13 mouse cellular contexts compared by ENCODE assay signal in genomic region chr12:92379130-92379529, GRCm38 (mm10).
DNase-seq lines count a peak whose midpoint lies in the region; ATAC-seq lines count a peak whose summit lies in the region.
"Had no signal": no experiment of that assay in that cellular context is flagged by ENCODE, and none has a peak within 500 bp of the region (broad histone marks: within the 10 kb centered on the region; RNA-seq: fewer than 3 reads in every experiment).

No protein-coding gene starts in this region.

- H3K4me3 ChIP-seq in forebrain, embryonic 13.5 days, result no peak overlapping the region
- H3K4me3 ChIP-seq in forebrain, embryonic 11.5 days (ENCODE audit: low read depth, low read length), result no peak overlapping the region
- H3K4me3 ChIP-seq in hindbrain, embryonic 13.5 days, result no peak overlapping the region

- DNase-seq in forebrain, embryonic 11.5 days (ENCODE audit: low spot score), result no peak
- peak; percentile 4 for DNase-seq in left cerebral cortex, adult 11 months (ENCODE audit: low spot score)
- no peak for DNase-seq in left cerebral cortex, postnatal 4 days
- peak; percentile 27 for DNase-seq in retina, embryonic 14.5 days (ENCODE audit: low spot score)
- DNase-seq in retina, postnatal 1 day, result no peak
- DNase-seq in B cell, adult 2 months, result no peak
- DNase-seq: cerebellum, postnatal 14 days; heart, postnatal 4 days; right cerebral cortex, postnatal 25 days; thymus, postnatal 14 days had no signal

- H3K27ac ChIP-seq in forebrain, embryonic 13.5 days, result no peak overlapping the region
- H3K27ac ChIP-seq in forebrain, embryonic 11.5 days (ENCODE audit: low read depth, low read length), result no peak overlapping the region
- H3K27ac ChIP-seq in hindbrain, embryonic 13.5 days, result no peak overlapping the region

- no peaks in the 10 kb centered on the region for H3K27me3 ChIP-seq in forebrain, embryonic 13.5 days
- no peaks in the 10 kb centered on the region for H3K27me3 ChIP-seq in forebrain, embryonic 11.5 days (ENCODE audit: control insufficient read depth, insufficient read depth, low read length)
- H3K27me3 ChIP-seq in hindbrain, embryonic 13.5 days, result no peaks in the 10 kb centered on the region

- no peaks in the 10 kb centered on the region for H3K9me3 ChIP-seq in forebrain, embryonic 13.5 days (replicated peaks)
- no peaks in the 10 kb centered on the region for H3K9me3 ChIP-seq in forebrain, embryonic 11.5 days (ENCODE audit: control insufficient read depth, low read length)
- H3K9me3 ChIP-seq in hindbrain, embryonic 13.5 days, result no peaks in the 10 kb centered on the region

- 59% methylated on average over 3 of the region's 3 CpGs for WGBS in forebrain, embryonic 13.5 days
- WGBS in forebrain, embryonic 11.5 days, result 72% methylated on average over 3 of the region's 3 CpGs
- WGBS in hindbrain, embryonic 13.5 days, result 60% methylated on average over 3 of the region's 3 CpGs

- H3K4me1 ChIP-seq in forebrain, embryonic 13.5 days, result no peaks in the 10 kb centered on the region
- 0 out of 2 replicates have a peak, but pooled peaks cover 1% of the 10 kb centered on the region for H3K4me1 ChIP-seq in forebrain, embryonic 11.5 days (replicated peaks; ENCODE audit: control insufficient read depth, insufficient read depth, low read length)
- H3K4me1 ChIP-seq in hindbrain, embryonic 13.5 days (replicated peaks), result peaks cover under 1% of the 10 kb centered on the region

- peak; percentile 76; the same call in 1 of the 2 replicates for ATAC-seq in forebrain, embryonic 13.5 days
- ATAC-seq in forebrain, embryonic 11.5 days (replicated peaks; ENCODE audit: low FRiP score), result no peak
- no peak for ATAC-seq in hindbrain, embryonic 13.5 days (ENCODE audit: low FRiP score)

- intact Hi-C loops in left cerebral cortex, postnatal 4 days (cut with DNase I), result no loop called here

- H3K36me3 ChIP-seq in forebrain, embryonic 13.5 days (ENCODE audit: poor library complexity, severe bottlenecking), result no peaks in the 10 kb centered on the region
- H3K36me3 ChIP-seq in forebrain, embryonic 11.5 days (ENCODE audit: control insufficient read depth, insufficient read depth, low read length), result no peaks in the 10 kb centered on the region
- no peaks in the 10 kb centered on the region for H3K36me3 ChIP-seq in hindbrain, embryonic 13.5 days

- no peak overlapping the region for H3K9ac ChIP-seq in forebrain, embryonic 13.5 days
- H3K9ac ChIP-seq in forebrain, embryonic 11.5 days (ENCODE audit: low read length), result no peak overlapping the region
- no peak overlapping the region for H3K9ac ChIP-seq in hindbrain, embryonic 13.5 days

- no peak overlapping the region for H3K4me2 ChIP-seq in forebrain, embryonic 13.5 days
- no peak overlapping the region for H3K4me2 ChIP-seq in forebrain, embryonic 11.5 days (ENCODE audit: low read depth, low read length, severe bottlenecking)
- H3K4me2 ChIP-seq in hindbrain, embryonic 13.5 days, result no peak overlapping the region
- H3K4me2 ChIP-seq: heart, embryonic 11.5 days had no signal

Comparison
In these comparisons a context has a peak if more than half of its experiments do, and no peak if none do; other contexts are left out.
1. DNase-seq: peak in left cerebral cortex, adult 11 months (single experiment) and retina, embryonic 14.5 days (single experiment); none in forebrain, embryonic 11.5 days (single experiment), left cerebral cortex, postnatal 4 days (single experiment), retina, postnatal 1 day (single experiment) and B cell, adult 2 months (0 of 2).